In genomic region chr12:111479917-111480316, GRCm38 (mm10) we compare ENCODE assay signal across 8 mouse cellular contexts. TPM values are rescaled to one million over a fixed set of nuclear protein-coding genes. Genes with fewer than 3 reads are reported as not detected.
A peak's percentile ranks its signal among the peaks of the same experiment; 100 is the strongest.
DNase-seq lines count a peak whose midpoint lies in the region; ATAC-seq lines count a peak whose summit lies in the region.

No protein-coding gene starts in this region.

- H3K9me3 ChIP-seq in heart, embryonic 10.5 days = peaks cover 2% of the 10 kb centered on the region; the same call in 1 of the 2 replicates

- peak; percentile 50; the same call in 1 of the 2 replicates for ATAC-seq in megakaryocyte-erythroid progenitor cell, adult 5-6 weeks (replicated peaks; ENCODE audit: low FRiP score, low TSS enrichment, poor library complexity, severe bottlenecking)

- 62% methylated on average over 2 of the region's 2 CpGs for WGBS in heart, embryonic 10.5 days

- H3K4me3 ChIP-seq in heart, embryonic 10.5 days = no peak overlapping the region

- no peaks in the 10 kb centered on the region for H3K36me3 ChIP-seq in heart, embryonic 10.5 days

- no peak overlapping the region for H3K27ac ChIP-seq in heart, embryonic 10.5 days

- DNase-seq in heart, postnatal 4 days = peak; percentile 58
- no peak for DNase-seq in heart, postnatal 25 days (ENCODE audit: low spot score)
- DNase-seq in right cerebral cortex, postnatal 4 days = peak; percentile 65
- DNase-seq in right cerebral cortex, postnatal 36 days (ENCODE audit: low spot score in 2 of 2) = no peak
- DNase-seq in c-Kit-positive CD71-negative TER-119-negative erythroid progenitor cells, embryonic 14.5 days (ENCODE audit: low read depth) = peak; percentile 45
- no peak for DNase-seq in frontal cortex, postnatal 10 days (ENCODE audit: low spot score in 2 of 2)
- no peak for DNase-seq in heart, embryonic 10.5 days (ENCODE audit: low spot score)

- peaks cover 50% of the 10 kb centered on the region for H3K27me3 ChIP-seq in heart, embryonic 10.5 days (ENCODE audit: insufficient read depth, poor library complexity, severe bottlenecking)

- intact Hi-C loops in heart, postnatal 25 days (cut with DNase I) = no loop called here

- peaks cover 10% of the 10 kb centered on the region for H3K4me1 ChIP-seq in heart, embryonic 10.5 days

RNA-seq across cellular contexts. Expression of gene Gm266, which starts 5.7 kb away (rescaled TPM):
- 1 to 10 TPM in 1 of 2 experiments, under 1 TPM in 1; 0.88 to 1.6 TPM for total RNA-seq in heart, postnatal 4 days (2021)
- under 1 TPM; 0.36 to 0.75 TPM for total RNA-seq in heart, postnatal 25 days (2021)
- not detected in 2 replicates for total RNA-seq in megakaryocyte-erythroid progenitor cell, adult 5-6 weeks (2014; fragmentation: Nextera tagmentation)
- not detected in 2 replicates for total RNA-seq in megakaryocyte-erythroid progenitor cell, adult 5-6 weeks (2017)
- polyA plus RNA-seq in heart, embryonic 10.5 days (2016; fragmentation: Nextera tagmentation; extraction: Ambion mirVana) = 4.6 and 15.2 TPM in 2 replicates

RNA-seq across cellular contexts. Expression of gene Tnfaip2, which starts 37.6 kb away (rescaled TPM):
- 10 to 100 TPM; 19.1 to 23.3 TPM for total RNA-seq in heart, postnatal 4 days (2021)
- 10 to 100 TPM; 41.7 to 48.7 TPM for total RNA-seq in heart, postnatal 25 days (2021)
- 163 and 178 TPM in 2 replicates for total RNA-seq in megakaryocyte-erythroid progenitor cell, adult 5-6 weeks (2014; fragmentation: Nextera tagmentation)
- 102 and 149 TPM in 2 replicates for total RNA-seq in megakaryocyte-erythroid progenitor cell, adult 5-6 weeks (2017)
- 12.1 and 12.8 TPM in 2 replicates for polyA plus RNA-seq in heart, embryonic 10.5 days (2016; fragmentation: Nextera tagmentation; extraction: Ambion mirVana)

RNA-seq across cellular contexts. Expression of gene Eif5, which starts 57.9 kb away (rescaled TPM):
- total RNA-seq in heart, postnatal 4 days (2021) = 100 to 1,000 TPM; 240 to 258 TPM
- total RNA-seq in heart, postnatal 25 days (2021) = 100 to 1,000 TPM; 140 to 145 TPM
- total RNA-seq in megakaryocyte-erythroid progenitor cell, adult 5-6 weeks (2014; fragmentation: Nextera tagmentation) = 212 and 247 TPM in 2 replicates
- total RNA-seq in megakaryocyte-erythroid progenitor cell, adult 5-6 weeks (2017) = 262 and 337 TPM in 2 replicates
- 506 and 616 TPM in 2 replicates for polyA plus RNA-seq in heart, embryonic 10.5 days (2016; fragmentation: Nextera tagmentation; extraction: Ambion mirVana)

Comparison
In these comparisons a context has a peak if more than half of its experiments do, and no peak if none do; other contexts are left out.
1. DNase-seq: peak in heart, postnatal 4 days (single experiment), right cerebral cortex, postnatal 4 days (single experiment) and c-Kit-positive CD71-negative TER-119-negative erythroid progenitor cells, embryonic 14.5 days (single experiment); none in heart, postnatal 25 days (single experiment), right cerebral cortex, postnatal 36 days (0 of 2), frontal cortex, postnatal 10 days (0 of 2) and heart, embryonic 10.5 days (single experiment).